Mouse (Mus musculus) lung, postnatal 36 days (tissue): Measurements from ENCODE around the gene Wdr27.

Experiments used
- DNase-seq: peaks from one replicate; pipeline ENCODE4 v3.0.0; 2022; ENCODE audit warnings: mixed read lengths

The Wdr27 gene

GRCm38 (mm10) chr17:14816107-14816506, 126.9 kb downstream of the Wdr27 start:
- no peak for DNase-seq

- no peak for DNase-seq
Measured at GRCm38 (mm10) chr17:14815304-14815703, 127.7 kb downstream of the Wdr27 start.

DNA sequence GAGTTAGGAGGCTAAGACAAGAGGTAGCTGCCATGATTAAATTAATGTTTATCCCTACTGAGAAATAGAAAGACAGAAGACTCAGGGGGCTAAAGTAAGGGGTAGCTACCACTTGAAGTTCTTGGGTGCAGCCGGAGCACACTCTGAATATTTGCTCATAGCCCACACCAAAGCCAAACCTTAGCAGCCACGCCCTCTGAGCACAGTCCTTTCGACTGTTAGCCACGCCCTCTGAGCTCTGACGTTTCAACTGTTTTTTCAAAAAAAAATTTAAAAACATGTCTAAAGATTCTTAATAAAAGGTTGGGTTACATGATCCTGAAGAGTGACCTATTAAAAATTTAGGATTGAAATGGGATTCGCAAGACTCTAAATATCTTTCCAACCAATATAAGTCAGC, 130.3 kb downstream of the Wdr27 start:
- DNase-seq: no peak

DNA sequence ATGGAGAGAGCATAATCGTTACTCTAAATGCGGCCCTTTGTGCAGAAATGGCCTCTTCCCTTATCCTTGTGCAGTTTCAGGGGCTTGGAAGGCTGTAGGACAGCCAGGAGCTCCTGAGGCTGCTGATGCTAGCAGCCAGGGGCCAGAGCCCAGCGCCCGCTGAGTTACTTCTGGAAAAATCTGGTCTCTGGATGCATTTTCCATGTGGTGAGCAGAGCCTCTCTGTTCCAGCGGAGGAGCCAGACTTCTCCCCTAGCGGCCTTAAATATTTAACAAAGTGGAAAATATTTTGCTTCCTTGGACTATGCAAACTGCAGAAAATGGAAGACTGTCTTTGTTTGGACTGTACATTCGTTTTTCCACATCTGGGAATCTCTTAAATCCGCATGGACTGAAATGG, 130.9 kb downstream of the Wdr27 start:
- no peak for DNase-seq

DNA sequence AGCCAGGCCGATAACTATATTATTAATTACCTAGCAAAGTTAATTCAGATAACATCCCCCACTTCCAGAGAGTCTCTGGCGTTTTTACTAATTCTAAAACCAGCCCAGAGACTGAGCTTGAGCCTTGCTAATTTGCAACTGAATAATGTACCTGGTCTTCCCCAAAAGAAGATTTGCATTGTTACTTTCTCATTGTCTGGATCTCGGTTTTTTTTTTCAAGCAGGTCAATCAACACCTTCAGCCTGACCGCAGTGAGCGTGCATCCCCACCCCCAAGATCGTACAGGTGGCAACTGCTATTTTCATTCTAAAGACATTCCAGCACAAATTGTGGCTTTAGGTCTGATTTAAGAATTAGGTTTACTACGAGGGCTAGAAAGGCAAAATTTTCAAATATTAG, 136.2 kb downstream of the Wdr27 start:
- DNase-seq: no peak

DNA sequence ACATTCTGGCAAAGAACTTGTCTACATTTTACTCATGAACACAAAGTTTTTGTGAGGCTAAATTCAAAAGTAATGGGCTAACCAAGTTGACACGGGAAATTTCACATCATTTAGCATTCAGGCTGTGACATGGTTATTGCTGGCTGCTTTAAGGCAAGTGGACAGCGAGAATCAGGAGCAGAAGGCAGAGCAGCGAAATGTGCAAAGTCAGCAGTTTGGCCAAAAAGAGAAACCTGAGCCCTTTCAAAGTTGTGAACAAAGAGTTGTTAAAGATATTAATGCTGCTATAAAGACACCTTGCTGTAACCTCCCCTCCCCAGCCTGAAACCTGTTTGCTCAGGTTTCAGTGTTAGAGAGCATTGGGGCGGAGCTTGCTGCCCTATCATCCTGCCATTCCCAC, 143.7 kb downstream of the Wdr27 start:
- DNase-seq: no peak

DNA sequence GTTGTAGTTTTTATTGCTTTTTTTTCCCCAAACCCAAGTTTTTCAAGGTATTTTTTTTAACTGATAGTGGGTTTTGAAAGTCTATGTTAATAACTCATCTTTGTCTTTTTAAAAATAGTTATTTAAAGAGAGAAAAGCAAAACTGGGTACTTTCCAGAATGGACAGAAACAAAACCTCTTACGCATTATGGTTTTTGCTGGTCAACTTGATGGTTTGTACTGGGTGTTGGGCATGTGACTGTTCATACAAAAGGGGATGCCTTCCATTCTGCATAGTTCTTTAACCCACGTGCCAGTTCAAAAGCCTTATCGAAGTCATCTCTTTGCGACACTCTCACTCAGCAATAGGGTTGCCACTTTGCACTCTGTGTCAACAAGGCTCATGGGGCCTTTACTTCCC, 147.9 kb downstream of the Wdr27 start:
- no peak for DNase-seq

- DNase-seq: peak; percentile 11
Measured at GRCm38 (mm10) chr17:14779356-14779755, 163.6 kb downstream of the Wdr27 start.

GRCm38 (mm10) chr17:14771339-14771738, 171.6 kb downstream of the Wdr27 start:
- DNase-seq: no peak

GRCm38 (mm10) chr17:14770377-14770776, 172.6 kb downstream of the Wdr27 start:
- no peak for DNase-seq
